Mouse (Mus musculus): ENCODE data around the gene L3mbtl1. TPM values are rescaled to one million over a fixed set of nuclear protein-coding genes. Genes with fewer than 3 reads are reported as not detected.

L3mbtl1 gene
- polyA plus RNA-seq, 1 experiment from 2014 or later, result 0.05 TPM

DNA sequence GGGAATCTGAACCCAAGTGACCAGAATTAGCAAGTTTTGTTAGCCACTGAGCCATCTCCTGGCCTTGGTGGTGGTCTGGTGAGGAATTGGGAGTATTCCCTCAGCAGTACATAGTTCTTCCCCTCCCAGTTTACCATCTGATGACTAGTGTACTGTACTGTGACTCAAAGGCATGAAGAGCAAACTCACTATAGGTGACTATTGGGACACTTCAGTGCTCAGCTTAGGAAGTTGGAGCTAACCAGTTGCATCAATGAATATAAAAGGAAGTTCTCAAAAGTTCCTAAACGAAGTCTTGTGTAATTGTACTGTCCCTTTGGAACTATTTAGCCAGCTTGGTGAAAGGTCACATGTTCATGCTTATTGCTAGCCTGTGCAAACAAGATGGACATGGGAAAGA, 3.7 kb upstream of the L3mbtl1 start:
- DNase-seq (ENCODE audit: low spot score), result no peak

DNA sequence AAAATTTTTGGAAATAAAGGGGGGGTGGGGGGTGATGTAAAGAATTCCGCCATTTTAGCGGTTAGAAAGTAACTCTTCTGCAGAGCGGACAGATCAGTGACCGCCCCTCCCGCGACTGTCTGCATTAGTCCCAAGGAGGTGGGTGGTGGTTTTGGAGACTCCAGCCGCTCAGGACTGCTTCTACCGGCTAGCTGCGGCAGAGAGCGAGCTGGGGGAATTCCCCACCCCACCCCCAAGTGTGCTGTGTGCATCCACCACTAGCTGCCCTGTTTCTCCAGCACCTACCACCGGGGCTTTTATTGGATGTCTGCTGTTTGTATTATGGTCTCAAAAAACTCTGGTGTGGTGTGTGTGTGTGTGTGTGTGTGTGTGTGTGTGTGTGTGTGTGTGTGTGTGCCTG, 659 bp downstream of the L3mbtl1 start:
- DNase-seq (ENCODE audit: low spot score), result no peak

DNA sequence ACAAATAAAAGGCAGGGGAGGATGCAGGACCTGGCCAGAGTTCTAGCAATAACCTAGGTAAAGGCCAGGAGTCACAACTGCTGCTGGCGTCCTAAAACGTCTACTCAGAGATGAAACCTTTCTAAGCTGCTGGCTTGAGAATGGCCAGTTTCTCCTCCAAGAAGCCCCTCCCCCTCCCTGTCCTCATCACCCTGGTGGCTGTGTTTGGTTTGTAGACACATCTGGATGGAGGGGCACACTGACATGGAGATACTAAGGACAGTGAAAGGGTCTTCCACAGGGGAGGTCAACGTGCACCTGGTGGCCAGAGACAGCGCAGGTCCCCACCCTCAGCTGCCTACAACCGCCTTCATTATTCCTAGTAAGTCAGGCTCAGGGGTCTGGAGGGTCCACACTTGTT, 3.7 kb downstream of the L3mbtl1 start:
- DNase-seq (ENCODE audit: low spot score), result no peak

DNA sequence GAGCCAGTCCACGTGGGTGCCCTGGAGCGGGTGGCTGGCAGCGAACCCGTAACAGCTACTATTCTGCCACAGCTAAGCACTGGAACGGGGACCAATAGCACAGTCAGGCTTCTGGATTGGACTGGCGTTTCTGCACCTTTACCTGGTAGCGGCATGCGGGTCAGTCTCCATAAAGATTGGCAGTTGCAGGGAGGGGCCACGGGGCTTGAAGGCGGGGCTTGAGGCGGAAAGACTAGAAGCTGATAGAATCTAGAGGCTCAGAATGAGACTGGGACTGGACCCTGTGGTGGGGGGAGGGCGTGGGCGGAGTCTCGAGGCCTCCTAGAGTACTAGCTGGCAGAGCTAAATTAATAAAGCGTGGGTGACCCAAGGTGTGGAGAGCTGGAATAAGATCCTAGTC, 4.5 kb downstream of the L3mbtl1 start:
- DNase-seq (ENCODE audit: low spot score), result no peak

DNA sequence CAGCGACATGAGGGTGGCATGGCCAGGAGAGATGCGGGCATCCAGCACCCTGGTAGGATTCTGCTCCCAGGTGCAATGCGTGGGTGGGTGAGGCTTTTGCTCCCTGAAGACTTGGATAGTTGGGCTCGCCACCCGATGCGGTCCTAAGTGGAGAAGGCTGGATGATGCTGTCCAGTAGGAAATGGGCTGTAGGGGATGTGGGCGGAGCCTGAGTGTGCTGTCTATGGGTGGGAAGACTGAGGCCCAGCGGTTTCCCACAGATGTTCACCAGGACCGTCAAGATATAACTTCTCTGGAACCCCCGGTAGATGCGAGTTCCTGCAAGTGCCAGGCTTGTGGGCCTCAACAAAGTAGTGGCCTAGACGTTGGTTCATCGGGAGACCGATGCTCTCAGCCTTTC, 4.9 kb downstream of the L3mbtl1 start:
- no peak for DNase-seq (ENCODE audit: low spot score)

DNA sequence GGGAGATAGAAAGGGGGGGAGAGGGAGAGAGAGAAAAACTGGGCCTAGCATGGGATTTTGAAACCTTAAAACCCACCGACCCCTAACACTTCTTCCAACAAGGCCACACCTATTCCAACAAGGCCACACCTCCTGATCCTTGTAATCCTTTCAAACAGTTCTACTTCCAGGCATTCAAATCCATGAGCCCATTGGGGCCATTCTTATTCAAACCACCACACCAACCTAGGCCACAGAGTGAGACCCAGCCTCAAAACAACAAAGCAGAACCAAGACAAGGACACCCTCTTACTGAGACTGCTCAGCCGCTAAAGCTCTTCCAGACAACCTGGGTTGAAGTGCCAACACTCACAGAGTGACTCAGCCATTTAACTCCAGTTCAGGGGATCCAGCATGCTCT, 7.5 kb downstream of the L3mbtl1 start:
- no peak for DNase-seq (ENCODE audit: low spot score)

DNA sequence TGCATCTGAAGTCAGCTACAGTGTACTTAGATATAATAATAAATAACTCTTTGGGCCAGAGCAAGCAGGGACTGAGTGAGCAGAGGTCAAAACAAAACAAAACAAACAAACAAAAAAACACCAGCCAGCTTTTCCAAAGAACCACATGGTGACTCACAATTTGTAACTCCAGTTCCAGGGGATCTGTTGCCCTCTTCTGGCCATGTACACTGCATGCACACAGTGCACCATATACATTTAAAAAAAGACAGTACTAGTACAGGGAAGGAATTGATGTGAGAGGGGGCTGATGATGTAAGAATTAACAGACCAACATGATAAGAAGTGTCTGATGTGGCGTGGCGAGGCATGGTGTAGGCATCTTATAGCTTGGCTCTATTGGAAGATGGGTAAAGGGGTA, 13.6 kb downstream of the L3mbtl1 start:
- no peak for DNase-seq (ENCODE audit: low spot score)

DNA sequence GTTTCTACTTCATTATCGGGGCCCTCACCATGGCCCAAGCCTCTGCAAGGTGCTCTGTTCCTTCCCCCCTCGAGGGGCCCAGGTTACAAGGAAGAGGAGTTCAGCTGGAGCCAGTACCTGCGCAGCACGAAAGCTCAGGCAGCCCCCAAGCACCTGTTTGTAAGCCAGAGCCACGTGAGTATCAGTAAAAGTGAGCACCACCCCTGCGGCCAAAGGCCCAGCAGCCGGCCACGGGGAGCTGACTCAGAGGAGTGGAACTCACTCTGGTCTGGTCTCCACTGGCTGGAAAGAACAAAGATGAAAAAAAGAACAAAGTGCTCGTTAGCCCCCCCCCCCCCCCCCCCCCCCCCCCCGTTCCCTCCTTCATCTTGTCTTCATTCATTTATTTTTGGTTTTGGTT, 18.0 kb downstream of the L3mbtl1 start:
- DNase-seq (ENCODE audit: low spot score), result no peak

DNA sequence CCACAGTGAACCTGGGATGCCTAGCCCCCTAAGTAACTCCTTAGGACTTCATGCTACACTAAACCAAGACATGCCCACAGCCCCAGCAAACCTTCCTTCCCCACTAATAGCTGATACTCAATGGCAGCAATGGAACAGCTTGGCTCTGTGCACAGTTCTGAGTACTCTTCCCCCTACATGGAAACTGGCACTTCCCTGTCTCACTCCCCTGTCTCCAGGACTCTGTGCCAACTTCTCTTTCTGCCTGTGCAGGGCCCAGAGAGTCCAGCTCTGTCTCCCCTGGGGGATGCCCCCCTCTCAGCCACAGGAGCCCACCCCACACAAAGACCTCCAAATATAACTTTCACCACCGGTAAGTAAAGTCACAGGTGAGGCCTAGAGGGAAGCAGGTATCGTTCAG, 23.5 kb downstream of the L3mbtl1 start:
- DNase-seq (ENCODE audit: low spot score), result no peak

DNA sequence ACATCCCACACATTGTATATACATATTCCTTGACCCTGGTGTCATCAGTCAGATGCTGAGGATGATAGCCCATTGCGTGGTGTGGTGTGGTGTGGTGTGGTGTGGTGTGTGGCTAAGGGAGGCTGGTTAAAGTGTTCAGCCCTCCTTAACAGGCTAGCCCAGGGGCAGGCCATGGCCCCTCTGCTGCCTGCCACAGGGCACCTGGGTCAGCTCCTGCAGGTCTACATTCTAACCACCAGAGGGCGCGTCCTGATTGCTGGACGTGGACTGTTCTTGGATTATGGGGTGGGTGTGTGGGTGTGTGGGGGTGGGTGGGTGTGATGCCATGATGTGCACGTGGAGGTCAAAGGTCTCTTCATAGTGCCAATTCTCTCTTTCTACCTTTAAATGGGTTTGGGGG, 25.1 kb downstream of the L3mbtl1 start:
- DNase-seq (ENCODE audit: low spot score), result peak; percentile 46

DNA sequence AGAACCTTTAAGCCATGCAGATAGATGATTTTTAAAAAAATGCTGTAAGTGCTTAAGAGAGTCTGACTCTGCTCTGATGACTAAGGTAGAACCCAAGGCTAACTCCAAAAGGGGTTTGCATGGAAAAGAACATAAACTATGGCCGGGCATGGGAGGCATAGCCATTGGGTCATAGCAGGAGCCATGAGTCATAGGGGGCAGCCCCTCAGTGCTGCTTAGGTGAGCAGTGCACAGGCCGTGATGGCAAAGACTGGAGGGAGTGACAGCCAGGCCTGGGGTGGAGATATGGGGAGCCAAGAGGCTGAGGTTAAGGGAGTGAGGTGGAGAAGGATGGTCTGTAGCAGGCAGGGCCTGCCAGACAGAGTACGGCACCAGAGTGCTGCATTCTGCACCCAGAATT, 25.8 kb downstream of the L3mbtl1 start:
- DNase-seq (ENCODE audit: low spot score), result no peak

DNA sequence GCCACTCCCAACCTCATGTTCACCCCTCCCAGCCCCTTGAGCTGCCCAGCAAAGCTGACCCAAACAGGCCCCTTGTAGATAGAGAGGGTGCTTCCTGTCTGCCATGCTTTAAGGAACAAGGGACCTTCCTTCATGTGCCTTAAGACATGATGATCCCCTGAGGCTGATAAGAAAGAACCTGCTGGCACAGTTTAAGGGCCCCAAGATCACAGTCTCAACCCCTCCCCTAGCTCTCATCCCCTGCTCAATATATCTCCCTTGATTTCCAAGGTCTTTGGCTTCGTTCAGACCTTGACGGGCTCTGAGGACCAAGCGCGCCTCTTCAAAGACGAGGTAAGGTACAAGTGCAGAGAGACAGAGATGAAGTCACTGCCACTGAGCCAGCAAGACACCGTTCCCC, 27.6 kb downstream of the L3mbtl1 start:
- no peak for DNase-seq (ENCODE audit: low spot score)

DNA sequence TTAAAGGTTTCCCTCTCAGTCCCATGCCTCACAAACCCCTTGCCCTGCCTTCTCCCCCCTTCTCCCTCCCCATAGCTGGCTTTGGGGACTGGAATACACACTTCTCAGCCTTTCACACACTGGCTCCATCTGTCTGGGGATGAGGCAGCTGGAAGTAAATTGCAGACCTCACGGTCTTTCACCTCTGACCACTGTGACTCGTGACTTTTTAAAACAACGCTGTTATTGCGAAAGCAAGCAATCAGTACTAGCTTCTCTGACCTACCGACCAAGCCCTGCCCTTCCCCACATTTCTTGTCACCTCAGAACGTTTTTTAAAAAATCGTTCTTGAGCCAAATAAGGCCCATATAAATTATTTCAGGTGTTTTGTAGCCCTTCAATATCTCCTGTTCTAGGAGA, 29.5 kb downstream of the L3mbtl1 start:
- no peak for DNase-seq (ENCODE audit: low spot score)

DNA sequence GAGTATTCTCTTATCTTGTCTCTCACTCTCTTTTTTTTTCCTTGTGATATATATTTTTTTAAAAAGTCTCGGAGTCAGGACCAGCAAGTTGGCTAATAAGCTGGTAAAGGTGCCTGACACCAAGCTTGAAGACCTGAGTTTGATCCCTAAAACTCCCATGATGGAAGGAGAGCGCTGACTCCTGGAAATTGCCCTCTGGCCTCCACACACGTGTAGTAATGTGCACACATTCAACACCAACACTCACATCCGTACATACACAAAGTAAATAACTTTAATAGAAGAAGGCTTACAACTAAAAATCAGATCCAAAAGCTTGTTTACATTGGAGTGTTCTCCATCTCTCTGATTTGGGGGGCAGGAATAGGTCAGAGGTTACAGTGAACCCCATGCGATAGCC, 29.9 kb downstream of the L3mbtl1 start:
- DNase-seq (ENCODE audit: low spot score), result no peak

DNA sequence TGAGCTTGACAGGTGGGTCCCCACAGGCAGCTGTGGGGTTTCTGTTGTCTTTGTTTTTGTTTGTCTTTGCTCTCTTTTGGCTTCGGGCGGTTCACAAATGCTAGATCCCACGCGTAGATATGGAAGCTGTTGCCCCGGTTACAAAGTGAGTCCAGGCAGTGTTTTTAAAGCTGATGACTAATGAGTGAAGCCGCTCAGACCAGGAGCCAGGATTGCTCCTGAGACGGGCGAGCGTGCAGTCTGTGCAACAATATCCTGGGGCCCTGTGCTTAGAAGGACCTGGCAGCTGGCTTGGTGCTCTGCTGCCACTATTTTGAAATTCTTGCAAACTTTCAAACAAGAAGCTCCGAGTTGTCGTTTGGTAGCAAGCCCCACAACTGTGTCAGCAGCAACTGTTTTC, 30.4 kb downstream of the L3mbtl1 start:
- DNase-seq (ENCODE audit: low spot score), result no peak

DNA sequence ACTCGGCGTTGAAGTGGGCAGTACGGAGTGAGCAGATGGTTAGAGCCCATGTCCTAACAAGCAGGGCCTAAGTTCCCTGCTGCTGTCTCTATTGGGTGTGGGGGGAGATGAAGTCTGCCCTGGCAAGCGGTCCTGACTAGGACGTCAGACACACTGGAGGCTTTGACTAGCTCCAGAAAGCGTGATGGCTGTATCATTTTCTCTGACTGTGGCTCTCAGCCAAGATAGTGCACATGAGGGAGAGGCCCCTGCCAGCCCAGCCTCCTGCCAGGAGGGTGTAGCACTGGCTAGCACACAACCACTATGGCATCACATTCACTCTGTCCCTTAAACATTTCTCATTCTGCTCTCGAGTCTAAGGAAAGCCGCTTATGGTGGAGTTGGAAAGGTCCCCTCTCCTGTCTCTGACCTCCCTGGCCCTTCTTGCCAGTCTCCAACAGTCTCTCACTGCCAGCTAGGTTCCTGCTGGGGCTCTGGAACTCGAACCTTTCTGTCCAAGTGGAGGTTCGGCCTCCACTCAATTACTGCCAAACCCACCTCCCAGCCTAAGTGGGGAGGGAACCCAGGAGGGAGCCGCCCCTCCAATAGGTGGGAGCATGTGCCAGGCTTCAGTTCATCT, 32.0 kb downstream of the L3mbtl1 start:
- no peak for DNase-seq (ENCODE audit: low spot score)

DNA sequence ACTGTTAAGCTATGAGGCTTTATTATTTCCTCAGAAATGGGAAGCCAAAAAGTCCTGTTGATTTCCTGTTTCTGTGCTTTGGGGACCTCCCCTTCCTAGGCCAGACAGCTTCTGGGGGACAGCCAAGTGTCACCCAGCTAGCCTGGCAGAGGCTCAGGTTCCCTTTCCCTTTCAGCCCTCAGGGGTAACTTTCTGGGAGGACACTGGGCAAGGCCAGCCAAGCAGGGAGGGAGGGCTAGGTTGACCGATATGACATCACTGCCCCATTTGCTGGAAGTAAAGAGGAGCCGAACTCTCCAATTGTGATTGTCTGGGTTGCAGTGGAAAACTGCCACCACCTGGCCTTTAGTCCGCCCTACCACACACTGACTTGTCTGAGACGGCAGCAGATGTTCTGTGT, 32.7 kb downstream of the L3mbtl1 start:
- no peak for DNase-seq (ENCODE audit: low spot score)

DNA sequence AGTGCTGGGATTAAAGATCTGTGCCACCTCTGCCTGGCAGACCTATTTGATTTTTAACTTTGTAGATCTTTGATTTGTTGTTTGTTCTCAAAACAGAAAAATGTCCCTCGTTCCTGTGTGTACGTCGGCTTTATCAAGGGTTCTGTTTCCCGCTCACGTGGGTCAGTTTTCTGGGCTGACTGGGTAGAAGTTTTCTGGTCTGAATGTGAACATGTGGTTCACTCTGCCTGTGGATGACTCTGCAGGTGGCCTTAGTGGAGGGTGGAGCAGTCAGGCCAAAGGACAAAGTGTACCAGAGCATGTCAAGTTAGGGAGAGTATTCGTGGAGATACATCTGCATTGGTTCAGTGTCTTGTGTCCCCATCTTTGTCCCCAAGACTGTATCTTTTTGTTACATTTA, 41.1 kb downstream of the L3mbtl1 start:
- DNase-seq (ENCODE audit: low spot score), result no peak

DNA sequence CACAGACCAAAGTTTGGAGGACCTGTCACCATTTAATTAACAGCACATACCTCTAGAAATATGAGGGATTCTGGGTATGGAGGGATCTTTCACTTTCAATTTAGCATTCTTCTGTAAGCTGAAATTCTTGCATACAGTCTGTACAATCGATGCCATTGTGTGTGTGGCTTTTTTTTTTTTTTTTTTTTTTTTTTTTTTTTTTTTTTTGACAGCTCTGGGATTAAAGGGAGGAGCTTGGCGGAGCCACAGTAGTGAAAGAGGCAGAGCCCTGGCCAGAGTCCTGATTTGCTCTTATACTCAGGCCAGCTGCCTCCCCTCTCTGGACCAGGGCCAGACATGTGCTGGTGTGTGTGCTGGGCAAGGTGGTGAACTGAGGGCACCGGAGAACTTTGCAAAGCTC, 42.7 kb downstream of the L3mbtl1 start:
- DNase-seq (ENCODE audit: low spot score), result no peak

DNA sequence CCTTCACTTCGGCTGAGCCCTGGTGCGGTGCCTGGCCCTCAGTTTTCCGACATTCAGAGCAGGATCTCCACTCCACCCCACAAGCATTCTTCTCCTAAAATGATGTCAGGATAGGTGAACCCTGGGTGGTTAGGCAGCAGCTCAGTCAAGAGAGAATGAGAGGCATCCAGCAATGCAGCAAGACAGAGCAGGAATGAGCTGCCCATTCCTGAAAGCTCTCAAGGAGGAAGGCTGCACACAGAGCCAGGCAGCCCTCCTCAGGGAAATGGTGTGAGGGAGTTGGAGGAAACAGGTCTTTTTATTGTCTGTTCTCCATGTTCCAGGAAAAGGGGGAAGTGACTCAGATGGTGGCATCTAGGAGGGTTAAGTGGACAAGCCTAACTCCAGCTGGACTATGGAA, 43.5 kb downstream of the L3mbtl1 start:
- DNase-seq (ENCODE audit: low spot score), result no peak

DNA sequence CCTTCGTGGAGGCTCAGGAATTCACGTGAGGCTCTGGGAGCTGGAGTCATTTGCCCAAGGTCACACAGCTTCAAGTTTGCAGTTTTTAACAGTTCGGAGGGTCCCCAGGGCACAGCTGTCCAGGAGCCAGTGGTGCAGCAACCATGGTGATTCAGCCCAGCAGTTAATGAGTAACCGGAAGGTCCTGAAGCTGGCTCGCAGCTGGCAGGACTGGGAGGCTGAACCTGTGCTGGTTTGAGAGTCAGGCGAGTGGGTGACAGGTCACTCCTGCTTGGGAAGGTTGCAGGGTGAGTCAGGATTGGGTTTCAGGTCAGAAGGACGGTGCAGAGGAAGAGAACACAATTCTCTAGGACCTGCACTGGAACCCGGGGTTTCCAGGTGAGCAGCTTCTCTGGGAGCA, 43.9 kb downstream of the L3mbtl1 start, which contains the start of gene Sgk2:
TSS of gene Sgk2 (plus strand) at position 113 of the 400 bp plus-strand sequence.
- no peak for DNase-seq (ENCODE audit: low spot score)

DNA sequence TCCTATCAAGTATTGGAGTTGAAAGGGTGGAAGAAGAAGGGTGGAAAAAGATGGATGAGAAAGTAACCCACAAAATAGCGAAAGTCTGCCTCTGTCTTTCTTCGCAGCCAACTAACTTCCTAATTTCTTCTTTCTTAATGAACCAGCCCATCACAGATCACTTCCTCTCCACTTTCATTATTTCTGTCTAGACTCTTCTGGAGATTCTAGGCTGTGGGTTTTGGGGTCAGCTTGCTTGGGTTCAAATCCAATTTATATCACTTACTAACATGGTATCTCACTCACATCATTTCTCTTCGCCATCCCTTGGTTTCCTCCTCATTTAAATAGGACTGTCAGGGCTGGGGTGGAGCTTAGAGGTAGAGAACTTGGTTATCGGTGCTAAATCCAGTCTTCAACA, 45.0 kb downstream of the L3mbtl1 start:
- no peak for DNase-seq (ENCODE audit: low spot score)

DNA sequence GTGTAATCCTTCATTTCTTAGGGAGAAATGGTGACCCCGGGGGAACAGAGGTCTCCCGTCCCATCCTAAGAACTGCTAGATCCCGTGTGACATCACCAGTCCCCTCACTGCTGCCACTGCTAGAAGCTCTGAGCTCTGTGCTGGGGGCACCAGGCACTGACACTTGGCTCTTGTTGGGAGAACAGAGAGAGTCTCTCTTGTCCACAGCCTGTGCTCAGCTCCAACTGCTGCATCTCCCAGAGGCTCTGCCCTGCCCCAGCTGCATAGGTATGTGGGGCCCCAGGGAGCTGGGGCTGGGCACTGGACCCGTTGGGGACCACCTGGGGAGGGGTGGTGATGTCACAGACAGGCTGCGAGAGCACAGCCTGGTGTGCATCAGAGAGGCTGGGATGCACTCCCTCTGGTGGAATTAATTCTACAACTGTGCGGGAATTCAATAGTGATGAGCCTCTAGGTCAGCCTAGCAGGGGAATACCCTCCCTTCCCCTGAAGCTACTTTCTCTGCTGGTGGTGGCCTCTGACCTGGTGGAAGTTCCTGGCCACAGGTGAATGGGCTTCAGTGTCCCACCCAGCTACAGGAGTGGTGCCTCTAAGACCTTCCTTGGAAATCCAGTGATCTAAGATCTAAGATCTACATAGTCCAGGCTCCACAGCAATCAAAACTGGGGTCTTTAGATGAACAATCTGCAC, 48.3 kb downstream of the L3mbtl1 start:
- no peak for DNase-seq (ENCODE audit: low spot score)

DNA sequence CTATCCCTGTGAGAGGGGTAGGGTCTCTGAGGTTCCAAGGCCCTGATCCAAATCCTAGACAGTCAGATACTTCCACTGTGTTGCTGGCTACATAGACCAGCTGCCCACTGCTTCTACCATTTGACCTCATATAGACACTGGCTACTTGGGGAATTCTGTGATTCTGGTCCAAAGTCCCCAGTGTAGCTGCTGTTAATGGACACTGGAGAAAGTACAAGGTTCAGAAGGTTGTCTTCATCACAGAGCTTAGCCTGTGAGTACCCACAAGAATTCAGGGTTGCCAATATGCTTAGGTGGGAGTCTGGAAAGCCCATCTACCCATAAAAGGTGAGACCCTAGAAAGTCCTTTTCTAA, 48.8 kb downstream of the L3mbtl1 start:
- no peak for DNase-seq (ENCODE audit: low spot score)

Data from thymus, postnatal 0 days (tissue).